Mouse (Mus musculus) myocyte (in vitro differentiated cells): ENCODE results near the gene Akt1s1. TPM values are rescaled to one million over a fixed set of nuclear protein-coding genes. Genes with fewer than 3 reads are reported as not detected.

ENCODE experiments used
- H3K27me3 ChIP-seq: one replicate; pipeline ENCODE4 v1.6.1; 2011; ENCODE audit not compliant: control insufficient read depth, insufficient read depth, insufficient read length
- H3K36me3 ChIP-seq: one replicate; pipeline ENCODE4 v1.6.1; 2011; ENCODE audit not compliant: control insufficient read depth, insufficient read depth
- H3K4me2 ChIP-seq: one replicate; pipeline ENCODE4 v1.6.1; 2011; ENCODE audit warnings: low read depth, control low read depth
- H3K4me3 ChIP-seq: one replicate; pipeline ENCODE4 v1.5.1; 2011; ENCODE audit warnings: mild to moderate bottlenecking, control low read depth, moderate library complexity
- H3K79me2 ChIP-seq: one replicate; pipeline ENCODE4 v1.6.1; 2011; ENCODE audit not compliant: control insufficient read depth, insufficient read depth
- H3ac ChIP-seq: one replicate; pipeline ENCODE4 v1.6.1; 2011; ENCODE audit not compliant: control insufficient read depth, insufficient read length
- CEBPB ChIP-seq: IDR thresholded peaks from 2 replicates; pipeline ENCODE4 v1.6.1; 2011; ENCODE audit warnings: mild to moderate bottlenecking, moderate library complexity; ENCODE audit not compliant: poor library complexity, insufficient read depth, severe bottlenecking
- E2F4 ChIP-seq: IDR thresholded peaks from one replicate; pipeline ENCODE4 v1.6.1; 2011; ENCODE audit warnings: mild to moderate bottlenecking, control low read depth, moderate library complexity; ENCODE audit not compliant: insufficient read depth
- MAX ChIP-seq: IDR thresholded peaks from one replicate; pipeline ENCODE4 v1.6.1; 2011; ENCODE audit warnings: low read depth, mild to moderate bottlenecking, control low read depth
- MYOD1 ChIP-seq, 3 experiments: IDR thresholded peaks; one replicate each; pipeline ENCODE4 v1.6.1; 2011; ENCODE audit warnings: control low read depth in 2 of 3, low read depth in 2 of 3, mild to moderate bottlenecking in 2 of 3, moderate library complexity in 1 of 3; ENCODE audit not compliant: insufficient read length in 2 of 3, control insufficient read depth in 1 of 3
- MYOG ChIP-seq, 3 experiments: IDR thresholded peaks; one replicate each; pipeline ENCODE4 v1.6.1; 2011; ENCODE audit warnings: control low read depth in 2 of 3, low read depth in 2 of 3, mild to moderate bottlenecking in 2 of 3; ENCODE audit not compliant: insufficient read length in 2 of 3, control insufficient read depth in 1 of 3, insufficient read depth in 1 of 3
- POLR2A ChIP-seq: IDR thresholded peaks from one replicate; pipeline ENCODE4 v1.6.1; 2011; ENCODE audit warnings: low read depth, mild to moderate bottlenecking, control low read depth, moderate library complexity; ENCODE audit not compliant: insufficient read length
- POLR2AphosphoS2 ChIP-seq: IDR thresholded peaks from one replicate; pipeline ENCODE4 v1.6.1; 2011; ENCODE audit warnings: low read depth, control low read depth; ENCODE audit not compliant: insufficient read length
- REST ChIP-seq: IDR thresholded peaks from one replicate; pipeline ENCODE4 v1.6.1; 2011; ENCODE audit warnings: mild to moderate bottlenecking, control low read depth, moderate library complexity; ENCODE audit not compliant: insufficient read depth, insufficient read length
- SRF ChIP-seq: IDR thresholded peaks from one replicate; pipeline ENCODE4 v1.6.1; 2011; ENCODE audit warnings: low read depth; ENCODE audit not compliant: control insufficient read depth, insufficient read length
- TCF12 ChIP-seq: IDR thresholded peaks from one replicate; pipeline ENCODE4 v1.6.1; 2011; ENCODE audit warnings: mild to moderate bottlenecking, control low read depth; ENCODE audit not compliant: poor library complexity, insufficient read depth, severe bottlenecking
- TCF3 ChIP-seq: IDR thresholded peaks from one replicate; pipeline ENCODE4 v1.6.1; 2011; ENCODE audit warnings: low read depth, control low read depth; ENCODE audit not compliant: insufficient read length
- USF1 ChIP-seq: IDR thresholded peaks from one replicate; pipeline ENCODE4 v1.6.1; 2011; ENCODE audit warnings: low read depth, mild to moderate bottlenecking, control low read depth, moderate library complexity
- polyA plus RNA-seq: library from polyadenylated mRNA; unstranded; fragments of >200 nt; fragmentation: generic; extraction: Trizol; gene quantifications from one replicate; pipeline ENCODE4 v1.2.1, GENCODE M21; 2012; ENCODE audit warnings: missing spikeins

The Akt1s1 gene
- 200 TPM for polyA plus RNA-seq

GRCm38 (mm10) chr7:44848561-44849415 is at the start of gene Akt1s1, which contains the start of gene Tbc1d17:
TSS of gene Akt1s1 (plus strand) at chr7:44848991.
TSS of gene Tbc1d17 (minus strand) at chr7:44849079.
- Histone ChIP-seq H3K79me2 (peaks cover 34% of the 10 kb centered on the region), H3K36me3 (peaks cover 7% of the 10 kb centered on the region), H3K4me2 (peak within 1 kb of the TSS; percentile 90), H3K27me3 (no peaks in the 10 kb centered on the region), H3K4me3 (peak within 1 kb of the TSS; percentile 94), H3ac (peak within 1 kb of the TSS; percentile 80)
- TF ChIP-seq POLR2A = peak; percentile 21
- TF ChIP-seq POLR2AphosphoS2 = no peak
- TF ChIP-seq MAX = no peak
- peak; percentile 84 for TF ChIP-seq USF1
- TF ChIP-seq TCF3 = no peak
- no peak for TF ChIP-seq REST

GRCm38 (mm10) chr7:44808927-44809326 is 39.9 kb upstream of the Akt1s1 start:
- TF ChIP-seq E2F4 = no peak
- TF ChIP-seq MYOD1 (IDR thresholded peaks at IDR 0.05; ENCODE audit: control insufficient read depth in 1 of 3, insufficient read length in 2 of 3, low read depth in 2 of 3) = no peak
- peak; percentile 71 for TF ChIP-seq POLR2AphosphoS2
- Histone ChIP-seq H3K4me3 (no peak overlapping the region), H3K27me3 (peaks cover 14% of the 10 kb centered on the region), H3K36me3 (peaks cover 31% of the 10 kb centered on the region), H3ac (no peak overlapping the region), H3K79me2 (peaks cover 6% of the 10 kb centered on the region), H3K4me2 (no peak overlapping the region)

DNA sequence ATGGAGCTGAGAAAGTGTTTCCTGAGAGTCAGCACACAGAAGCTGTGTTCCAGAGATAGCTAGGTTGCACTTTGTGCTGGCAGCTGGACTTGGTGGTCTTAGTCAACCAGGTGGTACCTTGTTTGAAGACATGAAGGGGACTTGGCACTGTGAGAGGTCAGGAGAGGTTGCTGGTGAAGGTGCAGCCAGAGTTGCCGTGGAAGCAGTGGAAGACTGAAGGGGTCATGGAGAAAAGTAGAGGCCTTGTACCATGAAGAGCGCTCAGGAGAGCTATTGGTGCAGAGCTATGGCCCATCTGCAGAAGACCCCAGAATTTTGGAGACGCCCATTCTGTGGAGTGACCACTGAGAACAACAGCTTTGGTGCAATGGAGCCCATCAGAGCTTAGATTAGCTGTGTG is 39.3 kb upstream of the Akt1s1 start:
- no peak overlapping the region for H3K4me3 ChIP-seq
- no peak overlapping the region for H3K4me2 ChIP-seq
- peaks cover 36% of the 10 kb centered on the region for H3K36me3 ChIP-seq
- peaks cover 11% of the 10 kb centered on the region for H3K79me2 ChIP-seq
- H3K27me3 ChIP-seq = peaks cover 8% of the 10 kb centered on the region
- TF ChIP-seq POLR2AphosphoS2 = peak; percentile 97
- no peak for TF ChIP-seq TCF12
- no peak overlapping the region for H3ac ChIP-seq

GRCm38 (mm10) chr7:44810365-44810764 is 38.4 kb upstream of the Akt1s1 start:
- peaks cover 20% of the 10 kb centered on the region for H3K79me2 ChIP-seq
- no peak for TF ChIP-seq MYOG (IDR thresholded peaks at IDR 0.05; ENCODE audit: control insufficient read depth in 1 of 3, insufficient read depth in 1 of 3, insufficient read length in 2 of 3, low read depth in 2 of 3)
- TF ChIP-seq POLR2A = peak; percentile 10
- TF ChIP-seq SRF = no peak
- TF ChIP-seq CEBPB = no peak
- no peak for TF ChIP-seq TCF12
- TF ChIP-seq MYOD1 (IDR thresholded peaks at IDR 0.05; ENCODE audit: control insufficient read depth in 1 of 3, insufficient read length in 2 of 3, low read depth in 2 of 3) = no peak
- no peak for TF ChIP-seq REST
- TF ChIP-seq POLR2AphosphoS2 = peak; percentile 69
- no peak for TF ChIP-seq TCF3
- peaks cover 4% of the 10 kb centered on the region for H3K27me3 ChIP-seq
- no peak overlapping the region for H3K4me3 ChIP-seq
- no peak overlapping the region for H3ac ChIP-seq
- H3K36me3 ChIP-seq = peaks cover 39% of the 10 kb centered on the region
- no peak overlapping the region for H3K4me2 ChIP-seq

DNA sequence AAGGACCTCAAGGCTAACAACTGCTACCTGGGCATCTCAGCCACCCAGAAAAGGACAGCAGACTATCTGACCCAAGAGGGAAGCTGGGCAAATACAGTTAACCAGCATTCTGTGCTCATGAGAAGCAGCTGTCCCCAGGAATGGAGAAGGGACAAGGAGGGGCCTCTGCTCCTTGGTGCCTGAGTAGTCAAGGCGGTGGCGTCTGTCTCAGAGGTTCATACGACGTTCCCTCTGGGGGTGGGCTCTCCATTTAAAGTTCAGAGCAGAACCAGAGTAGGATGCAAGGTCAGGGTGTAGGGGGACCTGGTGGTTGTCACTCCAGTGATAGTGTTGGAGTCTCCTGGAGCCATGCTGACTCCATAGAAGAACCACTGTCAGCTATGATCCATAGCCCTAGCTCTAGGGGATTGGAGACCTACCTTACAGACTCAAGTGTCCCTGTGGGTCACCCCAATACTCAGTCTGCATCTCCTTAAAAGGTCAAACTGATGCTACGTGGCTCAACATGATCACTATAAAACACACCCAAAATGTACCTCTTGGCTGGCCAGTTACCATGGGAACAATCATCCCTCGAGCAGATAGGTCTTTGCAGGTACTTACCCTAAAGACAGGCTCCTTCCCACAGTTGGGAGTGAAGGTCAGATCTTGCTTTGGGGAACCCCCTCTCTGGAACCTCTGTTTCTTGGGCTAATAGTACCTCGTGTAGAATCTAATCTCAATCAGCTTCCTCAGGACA is 37.8 kb upstream of the Akt1s1 start:
- peak; percentile 88 for TF ChIP-seq POLR2AphosphoS2
- TF ChIP-seq POLR2A = no peak
- TF ChIP-seq TCF12 = no peak
- H3K4me2 ChIP-seq = no peak overlapping the region
- no peak overlapping the region for H3K4me3 ChIP-seq
- no peaks in the 10 kb centered on the region for H3K27me3 ChIP-seq
- peaks cover 39% of the 10 kb centered on the region for H3K36me3 ChIP-seq
- no peak overlapping the region for H3ac ChIP-seq
- H3K79me2 ChIP-seq = peaks cover 24% of the 10 kb centered on the region
